Mouse (Mus musculus) spleen, adult 2 months (tissue): Measurements from ENCODE around the gene Crxos. TPM values are rescaled to one million over a fixed set of nuclear protein-coding genes. Genes with fewer than 3 reads are reported as not detected.

Experiments
- DNase-seq, 2 experiments: peaks; one replicate each; pipeline versions ENCODE4 v3.0.0 to v3.0.0-alpha.2; 2012 to 2021; ENCODE audit warnings: low spot score in 2 of 2, low read depth in 1 of 2
- H3K27ac ChIP-seq: fragments of 200-500 bp; 2 replicates; pipeline ENCODE4 v1.5.1; 2012; ENCODE audit warnings: low read length, inconsistent platforms; ENCODE audit not compliant: insufficient read depth
- H3K27me3 ChIP-seq: fragments of 200-500 bp; 2 replicates; pipeline ENCODE4 v1.6.1; 2012; ENCODE audit warnings: mild to moderate bottlenecking, moderate library complexity, low read length, inconsistent platforms; ENCODE audit not compliant: control insufficient read depth, insufficient read depth
- H3K36me3 ChIP-seq: fragments of 200-500 bp; 2 replicates; pipeline ENCODE4 v1.6.1; 2012; ENCODE audit warnings: mild to moderate bottlenecking, low read length, inconsistent platforms; ENCODE audit not compliant: control insufficient read depth, insufficient read depth
- H3K4me1 ChIP-seq: fragments of 200-500 bp; 2 replicates; pipeline ENCODE4 v1.6.1; 2011; ENCODE audit warnings: inconsistent platforms; ENCODE audit not compliant: control insufficient read depth, insufficient read depth, insufficient read length
- H3K4me3 ChIP-seq: fragments of 200-500 bp; 2 replicates; pipeline ENCODE4 v1.5.1; 2011; ENCODE audit warnings: mild to moderate bottlenecking, inconsistent platforms; ENCODE audit not compliant: insufficient read depth, insufficient read length; ENCODE audit errors: extremely low read depth
- CTCF ChIP-seq: fragments of 200-500 bp; IDR thresholded peaks from 2 replicates; pipeline ENCODE4 v1.5.1; 2011; ENCODE audit warnings: mild to moderate bottlenecking, inconsistent platforms; ENCODE audit not compliant: insufficient read depth, insufficient read length, insufficient replicate concordance; ENCODE audit errors: extremely low read depth
- POLR2A ChIP-seq: fragments of 200-500 bp; IDR thresholded peaks from 2 replicates; pipeline ENCODE4 v1.6.1; 2011; ENCODE audit warnings: low read depth, low read length, inconsistent platforms
- WGBS: fragments of 180-500 bp; shearing (Covaris S2); methylation state at CpG from one replicate; pipeline ENCODE4 v1.1.7; 2018; 5-methylcytosine and 5-hydroxymethylcytosine counted together
- polyA plus RNA-seq: library from polyadenylated mRNA; depleted of rRNA; stranded (reverse); fragments of >200 nt; gene quantifications from 2 replicates; pipeline ENCODE4 v1.2.3, GENCODE M21; 2012; rRNA removed

The Crxos gene
- polyA plus RNA-seq, 1 experiment: not detected

- H3K27me3 ChIP-seq: no peaks in the 10 kb centered on the region
- DNase-seq: no peak
- peaks cover 6% of the 10 kb centered on the region; the same call in 1 of the 2 replicates for H3K4me1 ChIP-seq
- H3K36me3 ChIP-seq: peaks cover 9% of the 10 kb centered on the region
- H3K27ac ChIP-seq: no peak overlapping the region
- no peak for TF ChIP-seq CTCF
- TF ChIP-seq POLR2A: no peak
- H3K4me3 ChIP-seq: no peak overlapping the region
- WGBS: 49% methylated on average over 4 of the region's 4 CpGs
Measured at GRCm38 (mm10) chr7:15947653-15948260, 65.3 kb downstream of the Crxos start.

DNA sequence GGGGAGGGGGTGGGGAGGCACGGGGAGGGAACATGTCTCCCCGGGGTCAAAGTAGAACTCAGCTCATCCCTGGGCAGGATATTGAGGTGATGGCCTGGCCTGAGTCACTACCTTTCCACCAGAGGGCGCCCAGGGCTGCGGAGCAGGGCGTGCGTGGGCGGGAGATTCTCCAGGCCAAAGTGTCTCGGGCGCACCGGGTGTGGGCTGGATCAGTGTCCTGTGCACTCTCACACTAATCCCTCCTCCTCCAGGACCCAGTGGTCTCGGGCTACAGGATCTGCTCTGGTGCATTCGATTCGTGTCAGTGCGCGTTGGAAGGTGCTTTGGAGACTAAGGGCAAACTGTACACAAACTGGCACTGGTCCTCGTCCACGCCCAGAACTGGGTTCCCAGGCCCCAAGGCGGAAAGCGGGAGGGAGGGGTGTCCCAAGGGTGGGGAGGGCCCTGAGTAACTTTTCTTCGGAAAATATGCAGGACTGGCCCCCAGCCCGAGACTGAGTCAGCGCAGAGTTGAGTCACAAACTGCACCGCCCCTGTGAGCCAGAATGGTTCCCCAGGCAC, 66.0 kb downstream of the Crxos start:
- Histone ChIP-seq H3K4me1 (peaks cover 6% of the 10 kb centered on the region; the same call in 1 of the 2 replicates), H3K36me3 (peaks cover 3% of the 10 kb centered on the region; the same call in 1 of the 2 replicates), H3K27ac (no peak overlapping the region), H3K4me3 (peak overlapping the region; percentile 47; the same call in 1 of the 2 replicates), H3K27me3 (no peaks in the 10 kb centered on the region)
- TF ChIP-seq POLR2A (no peak), CTCF (peak; percentile 98)
- peak; percentile 62 to 88 for DNase-seq
- WGBS: 4% methylated on average over 23 of the region's 23 CpGs

DNA sequence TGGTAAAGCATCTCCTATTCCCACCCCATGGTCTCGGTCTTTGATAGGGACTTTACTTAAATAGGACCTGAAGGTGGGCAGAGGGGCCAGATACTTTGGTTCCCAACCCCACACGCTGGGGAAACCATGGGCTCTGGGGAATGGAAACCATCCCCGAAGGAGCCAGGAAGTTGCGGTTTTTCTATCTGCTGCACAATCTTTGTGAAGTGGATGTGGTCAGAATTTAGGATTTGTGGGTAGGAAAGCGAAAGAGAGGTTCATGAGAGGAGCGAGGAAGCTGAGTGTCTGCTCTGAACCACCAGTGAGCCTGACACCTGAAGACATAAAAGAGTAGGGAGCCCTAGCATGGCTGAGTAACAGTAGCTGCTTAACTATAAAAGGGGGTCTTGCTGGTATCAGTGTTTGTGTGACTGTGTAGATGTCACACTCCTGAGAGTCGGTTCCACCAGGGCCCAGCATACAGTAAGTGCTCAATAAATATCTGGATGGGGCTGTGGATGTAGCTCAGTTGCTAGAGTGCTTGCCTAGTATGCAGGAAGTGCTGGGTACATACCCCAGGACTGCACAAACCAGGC, 66.9 kb downstream of the Crxos start:
- no peak overlapping the region for H3K4me3 ChIP-seq
- no peak for DNase-seq
- WGBS: 16% methylated on average over 7 of the region's 7 CpGs
- H3K36me3 ChIP-seq: no peaks in the 10 kb centered on the region; the same call in 1 of the 2 replicates
- no peak overlapping the region for H3K27ac ChIP-seq
- H3K27me3 ChIP-seq: no peaks in the 10 kb centered on the region
- no peak for TF ChIP-seq POLR2A
- TF ChIP-seq CTCF: no peak
- H3K4me1 ChIP-seq: peaks cover 6% of the 10 kb centered on the region; the same call in 1 of the 2 replicates

DNA sequence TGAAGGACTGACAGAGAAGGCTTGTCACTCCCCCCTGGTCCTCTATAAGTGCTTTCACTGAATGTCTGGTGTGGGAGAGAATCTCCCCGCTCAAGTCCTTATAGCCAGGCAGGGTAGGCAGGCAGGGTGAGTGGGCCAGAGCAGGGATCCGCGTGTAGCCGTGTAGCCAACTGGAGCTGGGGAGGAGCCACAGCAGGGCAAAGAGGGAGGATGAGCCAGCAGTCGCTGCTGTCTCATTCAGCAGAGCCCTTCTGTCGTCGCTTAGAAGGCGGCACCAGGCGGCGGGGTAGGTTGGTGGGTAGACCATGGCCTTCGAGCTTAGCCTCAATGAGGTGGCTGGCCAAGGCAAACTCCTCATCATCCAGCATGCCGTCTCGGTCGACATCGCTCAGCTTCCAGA, 67.6 kb downstream of the Crxos start:
- no peak overlapping the region for H3K4me3 ChIP-seq
- no peaks in the 10 kb centered on the region for H3K27me3 ChIP-seq
- DNase-seq: no peak
- no peak overlapping the region for H3K27ac ChIP-seq
- no peaks in the 10 kb centered on the region; the same call in 1 of the 2 replicates for H3K36me3 ChIP-seq
- TF ChIP-seq POLR2A (no peak), CTCF (no peak)
- WGBS: 90% methylated on average over 15 of the region's 15 CpGs
- H3K4me1 ChIP-seq: peaks cover 5% of the 10 kb centered on the region; the same call in 1 of the 2 replicates

- no peak for DNase-seq
- no peak overlapping the region for H3K4me3 ChIP-seq
- no peak for TF ChIP-seq CTCF
- no peak for TF ChIP-seq POLR2A
- H3K36me3 ChIP-seq: peaks cover 3% of the 10 kb centered on the region
- no peak overlapping the region for H3K27ac ChIP-seq
- no peaks in the 10 kb centered on the region for H3K27me3 ChIP-seq
- WGBS: 77% methylated on average over 3 of the region's 3 CpGs
- peaks cover 4% of the 10 kb centered on the region; the same call in 1 of the 2 replicates for H3K4me1 ChIP-seq
Measured at GRCm38 (mm10) chr7:15952416-15952815, 70.0 kb downstream of the Crxos start.

Other genes with a start within 250 kb of the Crxos start
- gene Obox3, start 242.7 kb upstream of the Crxos start, polyA plus RNA-seq: not detected in 2 replicates
- gene Obox5, start 132.5 kb upstream of the Crxos start, polyA plus RNA-seq: not detected in 2 replicates
- gene Obox6, start 42.9 kb upstream of the Crxos start, polyA plus RNA-seq: not detected in 2 replicates
- gene Crx, start 2.6 kb upstream of the Crxos start, polyA plus RNA-seq: not detected in 2 replicates
- 210 and 358 TPM in 2 replicates for gene Selenow, start 39.8 kb downstream of the Crxos start, polyA plus RNA-seq
- gene Nop53, start 63.5 kb downstream of the Crxos start, polyA plus RNA-seq: 147 and 203 TPM in 2 replicates
- gene Ehd2, start 85.0 kb downstream of the Crxos start, polyA plus RNA-seq: 17.2 and 19.5 TPM in 2 replicates
- gene Bicra, start 165.3 kb downstream of the Crxos start, polyA plus RNA-seq: 40.4 and 50.6 TPM in 2 replicates
- 0.02 and 0.05 TPM in 2 replicates for gene Zfp541, start 179.2 kb downstream of the Crxos start, polyA plus RNA-seq
- gene Napa, start 215.8 kb downstream of the Crxos start, polyA plus RNA-seq: 150 and 151 TPM in 2 replicates
- gene Kptn, start 237.3 kb downstream of the Crxos start, polyA plus RNA-seq: 23.2 and 25.8 TPM in 2 replicates
- 1.2 and 2.5 TPM in 2 replicates for gene Slc8a2, start 247.2 kb downstream of the Crxos start, polyA plus RNA-seq